Mouse (Mus musculus) heart, embryonic 16.5 days (tissue): Measurements from ENCODE around the gene Tmppe. TPM values are rescaled to one million over a fixed set of nuclear protein-coding genes. Genes with fewer than 3 reads are reported as not detected.
"Not testable (repeated sequence)": the region's sequence is repeated elsewhere in the genome, so short reads cannot be mapped to it uniquely, and the experiment has no call there.

Experiments used
- ATAC-seq: fragments of 200-750 bp; cut with Nextera tagmentation; replicated peaks from 2 replicates; pipeline ENCODE4 v1.8.0; 2017; ENCODE audit warnings: moderate number of reproducible peaks; ENCODE audit not compliant: insufficient read depth, low FRiP score; ENCODE audit errors: extremely low read depth
- H3K27ac ChIP-seq: fragments of 300-500 bp; sonication (generic); 2 replicates; pipeline ENCODE4 v1.5.1; 2014; ENCODE audit warnings: mild to moderate bottlenecking, low read length, control low read depth, moderate library complexity
- H3K27me3 ChIP-seq: fragments of 300-500 bp; sonication (generic); 2 replicates; pipeline ENCODE4 v1.6.1; 2014; ENCODE audit warnings: low read length, mixed read lengths; ENCODE audit not compliant: control insufficient read depth, insufficient read depth
- H3K36me3 ChIP-seq: fragments of 300-500 bp; sonication (generic); 2 replicates; pipeline ENCODE4 v1.6.1; 2014; ENCODE audit not compliant: control insufficient read depth, insufficient read depth
- H3K4me1 ChIP-seq: fragments of 300-500 bp; sonication (generic); 2 replicates; pipeline ENCODE4 v1.6.1; 2014; ENCODE audit warnings: low read length, mixed read lengths; ENCODE audit not compliant: control insufficient read depth, insufficient read depth
- H3K4me2 ChIP-seq: fragments of 300-500 bp; sonication (generic); 2 replicates; pipeline ENCODE4 v1.6.1; 2014; ENCODE audit warnings: low read depth, mild to moderate bottlenecking, control low read depth, low read length
- H3K4me3 ChIP-seq: fragments of 300-500 bp; sonication (generic); 2 replicates; pipeline ENCODE4 v1.5.1; 2014; ENCODE audit warnings: mild to moderate bottlenecking, control low read depth, low read length
- H3K9ac ChIP-seq: fragments of 300-500 bp; sonication (generic); 2 replicates; pipeline ENCODE4 v1.6.1; 2014; ENCODE audit warnings: low read length, control low read depth
- H3K9me3 ChIP-seq: fragments of 300-500 bp; sonication (generic); replicated peaks from 2 replicates; pipeline ENCODE4 v1.6.1; 2016; ENCODE audit warnings: low read length; ENCODE audit not compliant: control insufficient read depth
- WGBS: fragments of 180-500 bp; shearing (Covaris S2); extraction: QIAGEN DNeasy Blood & Tissue Kit; methylation state at CpG from one replicate; pipeline ENCODE4 v1.1.7; 2014; 5-methylcytosine and 5-hydroxymethylcytosine counted together
- polyA plus RNA-seq: library from polyadenylated mRNA; unstranded; fragments of >200 nt; fragmentation: Nextera tagmentation; extraction: Ambion mirVana; gene quantifications from 2 replicates; pipeline ENCODE4 v1.2.1, GENCODE M21; 2015

Tmppe gene
- polyA plus RNA-seq, 1 experiment from 2014 or later: 8.2 TPM

DNA sequence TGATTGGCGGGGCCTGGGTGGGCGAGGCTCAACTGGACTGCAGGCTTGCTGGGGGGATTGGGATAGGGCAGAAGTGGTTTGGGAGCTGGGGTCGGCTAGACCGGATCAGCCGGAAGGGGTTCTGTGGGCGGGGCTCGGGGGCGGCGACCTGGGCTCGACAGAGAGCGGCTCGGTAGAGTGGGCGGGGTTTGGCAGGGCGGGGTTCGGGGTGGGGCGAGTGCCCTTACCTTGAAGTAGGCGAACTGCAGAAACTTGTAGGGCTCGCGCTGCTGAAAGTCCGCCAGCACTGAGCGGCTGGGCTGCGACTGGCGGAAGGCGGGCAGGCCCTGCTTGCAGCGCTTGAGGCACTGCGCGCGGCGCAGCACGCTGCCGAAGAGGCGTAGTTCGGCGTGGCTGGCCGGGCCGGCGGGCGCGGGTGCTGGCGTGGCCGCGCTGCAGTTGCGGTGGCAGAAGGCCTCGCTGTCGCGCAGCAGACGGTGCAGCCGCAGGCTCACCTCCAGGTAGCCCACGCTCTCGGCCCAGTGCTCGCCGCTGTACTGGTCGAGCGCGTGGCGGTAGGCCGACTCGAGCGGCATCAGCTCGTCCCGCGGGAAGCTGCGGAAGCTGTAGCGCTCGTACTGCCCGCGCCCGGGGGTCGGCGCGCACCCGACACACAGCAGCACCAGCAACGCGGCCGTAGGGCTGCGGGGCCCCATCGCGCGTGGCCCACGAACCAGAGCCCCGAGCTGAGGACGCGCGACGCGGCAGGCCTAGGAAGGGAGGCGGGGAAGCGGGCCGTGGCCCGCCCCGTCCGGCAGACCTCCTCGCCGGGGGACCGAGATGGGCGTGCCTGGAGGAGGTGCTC, 10.8 kb upstream of the Tmppe start, which contains the start of gene Crtap:
Gene Crtap (minus strand): TSS at position 771 of the 844 bp plus-strand sequence.
- Histone ChIP-seq H3K4me1 (peaks cover 32% of the 10 kb centered on the region), H3K9ac (peak within 1 kb of the TSS; percentile 91), H3K27ac (peak within 1 kb of the TSS; percentile 97), H3K4me2 (peak within 1 kb of the TSS; percentile 85), H3K36me3 (peaks cover 2% of the 10 kb centered on the region; the same call in 1 of the 2 replicates), H3K9me3 (no peaks in the 10 kb centered on the region), H3K4me3 (peak within 1 kb of the TSS; percentile 90), H3K27me3 (no peaks in the 10 kb centered on the region)
- ATAC-seq: peak; percentile 75
- under 1% methylated on average over 96 of the region's 96 CpGs for WGBS

DNA sequence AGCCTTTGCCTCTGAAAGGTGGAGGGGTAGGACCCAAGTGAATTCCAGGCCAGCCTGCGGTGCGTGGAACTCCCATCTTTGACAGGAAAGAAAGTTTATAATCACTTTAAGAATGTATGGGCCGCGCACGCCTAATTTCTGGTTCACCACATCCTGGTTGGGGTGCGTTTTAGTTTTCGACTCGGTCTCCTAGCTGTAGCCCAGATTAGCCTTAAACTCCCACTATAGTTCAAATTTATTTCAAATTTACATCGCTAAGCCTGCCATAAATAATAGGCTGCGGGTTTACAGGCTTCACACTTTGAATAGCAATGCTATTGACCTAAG, 10.2 kb upstream of the Tmppe start:
- Histone ChIP-seq H3K4me2 (peak overlapping the region; percentile 85), H3K36me3 (no peaks in the 10 kb centered on the region), H3K4me3 (peak overlapping the region; percentile 90), H3K4me1 (peaks cover 32% of the 10 kb centered on the region), H3K27me3 (no peaks in the 10 kb centered on the region), H3K27ac (peak overlapping the region; percentile 97), H3K9ac (peak overlapping the region; percentile 91), H3K9me3 (no peaks in the 10 kb centered on the region)
- ATAC-seq: no peak
- 3% methylated on average over 10 of the region's 10 CpGs for WGBS

DNA sequence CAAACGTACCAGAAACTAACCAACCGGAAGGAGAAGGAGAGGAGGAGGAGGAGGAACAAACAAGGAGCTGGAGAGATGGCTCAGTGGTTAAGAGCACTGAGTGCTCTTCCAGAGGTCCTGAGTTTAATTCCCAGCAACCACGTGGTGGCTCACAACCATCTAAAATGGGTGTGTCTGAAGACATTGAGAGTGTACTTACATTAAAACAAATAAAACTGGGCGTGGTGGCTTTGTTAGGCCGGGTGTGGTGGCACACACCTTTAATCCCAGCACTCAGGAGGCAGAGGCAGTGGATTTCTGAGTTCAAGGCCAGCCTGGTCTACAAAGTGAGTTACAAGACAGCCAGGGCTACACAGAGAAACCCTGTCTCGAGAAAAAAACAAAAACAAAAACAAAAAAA, 6.8 kb upstream of the Tmppe start:
- not testable (repeated sequence) for H3K4me3 ChIP-seq, H3K9ac ChIP-seq, H3K27me3 ChIP-seq, H3K4me2 ChIP-seq, H3K9me3 ChIP-seq, H3K4me1 ChIP-seq, H3K36me3 ChIP-seq, ATAC-seq, H3K27ac ChIP-seq
- WGBS: 67% methylated on average over 6 of the region's 6 CpGs

DNA sequence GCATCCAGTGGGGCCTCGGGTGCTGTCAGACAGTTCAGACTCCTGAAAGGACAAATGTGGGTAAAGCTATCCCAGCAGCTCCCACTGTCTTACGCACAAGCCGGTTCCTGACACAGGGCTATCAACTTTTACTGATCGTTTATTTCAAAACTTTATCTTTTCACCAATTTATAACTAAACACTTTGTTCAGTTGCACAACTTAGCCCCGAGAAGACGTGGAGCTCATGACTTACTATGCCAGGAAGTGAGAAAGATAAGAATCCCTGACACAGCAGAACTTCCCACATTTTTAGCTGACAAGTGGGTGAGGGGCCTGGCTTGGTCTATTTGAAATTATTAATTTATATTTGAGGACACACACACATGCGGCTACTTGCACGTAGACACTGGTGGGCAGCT, 6.2 kb upstream of the Tmppe start:
- no peak overlapping the region for H3K4me3 ChIP-seq
- 53% methylated on average over 8 of the region's 8 CpGs for WGBS
- no peaks in the 10 kb centered on the region for H3K36me3 ChIP-seq
- ATAC-seq: no peak
- no peak overlapping the region for H3K27ac ChIP-seq
- no peaks in the 10 kb centered on the region for H3K9me3 ChIP-seq
- H3K4me2 ChIP-seq: no peak overlapping the region
- no peaks in the 10 kb centered on the region for H3K27me3 ChIP-seq
- H3K9ac ChIP-seq: no peak overlapping the region
- H3K4me1 ChIP-seq: peaks cover 8% of the 10 kb centered on the region; the same call in 1 of the 2 replicates

DNA sequence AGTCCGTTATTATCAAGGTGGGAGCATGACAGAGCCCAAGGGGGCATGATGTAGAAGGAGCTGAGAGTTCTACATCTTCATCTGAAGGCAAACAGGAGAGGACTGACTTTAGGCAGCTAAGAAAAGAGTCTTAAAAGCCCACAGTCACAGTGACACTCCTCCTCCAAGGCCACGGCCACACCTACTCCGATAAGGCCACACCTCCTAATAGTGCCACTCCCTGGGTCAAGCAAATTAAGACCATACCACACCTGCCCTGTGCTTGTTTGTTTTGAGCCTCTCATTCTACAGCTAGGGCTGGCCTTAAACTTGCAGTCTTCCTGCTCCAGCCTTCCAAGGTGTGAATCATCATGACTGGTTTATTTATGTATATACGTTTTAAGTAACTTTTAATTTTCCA, 5.6 kb upstream of the Tmppe start:
- Histone ChIP-seq H3K4me1 (peaks cover 8% of the 10 kb centered on the region; the same call in 1 of the 2 replicates), H3K9ac (no peak overlapping the region), H3K27me3 (no peaks in the 10 kb centered on the region), H3K4me2 (no peak overlapping the region), H3K36me3 (no peaks in the 10 kb centered on the region), H3K9me3 (no peaks in the 10 kb centered on the region), H3K27ac (no peak overlapping the region), H3K4me3 (no peak overlapping the region)
- WGBS: 81% methylated on average over 4 of the region's 4 CpGs
- ATAC-seq: no peak

DNA sequence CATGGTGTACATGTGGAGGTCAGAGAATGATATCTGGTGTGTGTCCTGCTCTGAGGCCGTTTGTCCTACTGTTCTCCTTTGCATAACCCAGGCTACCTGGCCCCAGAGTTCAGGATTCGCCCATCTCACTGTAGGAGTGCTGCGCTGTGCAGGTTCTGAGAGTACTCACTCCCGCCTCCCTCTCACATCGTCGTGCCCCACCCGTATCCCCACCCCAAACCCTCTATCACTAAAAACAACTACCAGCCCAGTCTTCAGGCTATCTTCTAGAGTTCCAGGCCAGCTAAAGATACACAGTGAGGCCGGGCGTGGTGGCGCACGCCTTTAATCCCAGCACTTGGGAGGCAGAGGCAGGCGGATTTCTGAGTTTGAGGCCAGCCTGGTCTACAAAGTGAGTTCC, 1.2 kb upstream of the Tmppe start:
- Histone ChIP-seq H3K9ac (no peak overlapping the region), H3K36me3 (peaks cover 2% of the 10 kb centered on the region)

DNA sequence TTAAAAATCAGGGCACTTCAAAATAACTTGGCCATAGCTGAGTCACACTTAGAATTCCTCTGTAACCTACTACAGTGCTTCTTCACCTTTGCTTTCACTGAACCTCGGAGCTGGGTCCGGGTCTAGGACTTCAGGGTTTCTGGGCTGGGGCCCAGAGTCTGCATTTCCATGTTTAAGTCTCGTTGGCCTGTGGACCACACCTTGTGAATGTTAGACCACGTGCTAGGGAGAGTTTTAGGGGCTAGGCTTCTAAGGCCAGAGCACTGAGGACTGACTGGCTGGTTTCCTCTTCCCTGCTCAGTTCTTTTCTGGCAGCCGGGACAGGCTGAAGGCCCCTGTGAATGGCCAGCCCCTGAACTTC, 337 bp upstream of the Tmppe start:
- peak overlapping the region; percentile 95 for H3K27ac ChIP-seq
- WGBS: 20% methylated on average over 5 of the region's 5 CpGs
- H3K4me3 ChIP-seq: peak overlapping the region; percentile 98
- H3K9me3 ChIP-seq: no peaks in the 10 kb centered on the region
- H3K4me1 ChIP-seq: peaks cover 10% of the 10 kb centered on the region
- no peak; the same call in 1 of the 2 replicates for ATAC-seq
- peak overlapping the region; percentile 86 for H3K4me2 ChIP-seq
- H3K36me3 ChIP-seq: peaks cover 11% of the 10 kb centered on the region
- H3K27me3 ChIP-seq: no peaks in the 10 kb centered on the region
- peak overlapping the region; percentile 97 for H3K9ac ChIP-seq

More for the DNA sequence above, 1.2 kb upstream of the Tmppe start:
- no peak overlapping the region for H3K4me3 ChIP-seq
- no peak overlapping the region for H3K27ac ChIP-seq
- no peak overlapping the region for H3K4me2 ChIP-seq
- no peaks in the 10 kb centered on the region for H3K9me3 ChIP-seq
- peaks cover 13% of the 10 kb centered on the region for H3K4me1 ChIP-seq
- no peak for ATAC-seq
- no peaks in the 10 kb centered on the region for H3K27me3 ChIP-seq
- WGBS: 83% methylated on average over 12 of the region's 12 CpGs

DNA sequence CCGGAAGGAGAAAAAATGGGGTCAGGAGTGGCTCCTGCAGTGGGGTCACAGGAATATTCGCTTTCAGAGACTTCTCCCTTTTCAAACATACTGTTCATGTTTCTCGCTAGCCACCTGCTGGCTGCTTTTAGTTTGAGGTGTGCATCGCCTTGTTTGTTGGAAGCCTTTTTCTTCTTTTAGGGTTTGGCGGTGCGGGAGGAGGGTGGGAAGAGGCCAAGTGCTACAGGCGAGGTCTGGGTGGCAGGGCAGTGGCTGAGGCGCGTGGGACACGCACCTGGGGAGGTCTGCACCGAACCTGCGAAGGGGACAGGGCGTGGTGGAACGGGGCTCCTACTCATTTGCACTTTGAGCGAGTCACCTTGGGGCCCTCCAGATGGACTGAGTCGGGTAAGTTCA, 778 bp downstream of the Tmppe start:
- Histone ChIP-seq H3K36me3 (peaks cover 17% of the 10 kb centered on the region), H3K4me3 (peak overlapping the region; percentile 98), H3K4me2 (peak overlapping the region; percentile 86), H3K9me3 (no peaks in the 10 kb centered on the region), H3K27ac (peak overlapping the region; percentile 95), H3K4me1 (peaks cover 10% of the 10 kb centered on the region), H3K9ac (peak overlapping the region; percentile 97), H3K27me3 (no peaks in the 10 kb centered on the region)
- WGBS: 2% methylated on average over 16 of the region's 16 CpGs
- ATAC-seq: peak; percentile 1; the same call in 1 of the 2 replicates

DNA sequence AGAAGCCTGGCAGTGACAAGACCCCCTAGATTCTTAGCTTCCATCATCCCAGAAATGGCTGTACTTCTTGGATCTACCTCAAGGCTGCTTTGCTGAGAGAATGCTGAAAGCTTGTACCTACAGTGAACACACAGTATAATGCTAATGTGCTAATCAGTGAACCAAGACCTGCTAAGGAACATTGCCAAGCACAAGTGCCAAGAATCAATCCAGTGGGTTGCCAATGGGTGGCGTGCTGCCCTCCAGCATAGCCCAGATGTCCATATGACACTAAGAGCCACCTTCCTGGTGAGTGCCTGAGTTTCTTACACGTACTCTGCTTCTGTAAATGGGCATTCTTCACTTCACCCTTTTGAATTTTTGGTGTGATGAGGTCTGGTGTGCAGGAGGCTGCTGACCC, 6.8 kb downstream of the Tmppe start:
- no peak overlapping the region for H3K4me3 ChIP-seq
- ATAC-seq: no peak
- H3K36me3 ChIP-seq: peaks cover 29% of the 10 kb centered on the region
- H3K4me1 ChIP-seq: peaks cover 4% of the 10 kb centered on the region; the same call in 1 of the 2 replicates
- no peak overlapping the region for H3K9ac ChIP-seq
- no peak overlapping the region for H3K27ac ChIP-seq
- no peaks in the 10 kb centered on the region for H3K27me3 ChIP-seq
- no peak overlapping the region for H3K4me2 ChIP-seq
- H3K9me3 ChIP-seq: 0 out of 2 replicates have a peak, but pooled peaks cover 4% of the 10 kb centered on the region
- 90% methylated on average over 2 of the region's 2 CpGs for WGBS
